Mouse (Mus musculus) bone marrow macrophage, adult 2 months (primary cell): ENCODE data around the gene Tbc1d5.

Source experiments
- CTCF ChIP-seq: IDR thresholded peaks from 2 replicates; pipeline ENCODE4 v1.5.1; 2012; ENCODE audit warnings: low read depth, mild to moderate bottlenecking, low read length, moderate library complexity
- POLR2A ChIP-seq: IDR thresholded peaks from 2 replicates; pipeline ENCODE4 v1.6.1; 2012; ENCODE audit warnings: mild to moderate bottlenecking, low read depth, low read length, borderline replicate concordance

DNA sequence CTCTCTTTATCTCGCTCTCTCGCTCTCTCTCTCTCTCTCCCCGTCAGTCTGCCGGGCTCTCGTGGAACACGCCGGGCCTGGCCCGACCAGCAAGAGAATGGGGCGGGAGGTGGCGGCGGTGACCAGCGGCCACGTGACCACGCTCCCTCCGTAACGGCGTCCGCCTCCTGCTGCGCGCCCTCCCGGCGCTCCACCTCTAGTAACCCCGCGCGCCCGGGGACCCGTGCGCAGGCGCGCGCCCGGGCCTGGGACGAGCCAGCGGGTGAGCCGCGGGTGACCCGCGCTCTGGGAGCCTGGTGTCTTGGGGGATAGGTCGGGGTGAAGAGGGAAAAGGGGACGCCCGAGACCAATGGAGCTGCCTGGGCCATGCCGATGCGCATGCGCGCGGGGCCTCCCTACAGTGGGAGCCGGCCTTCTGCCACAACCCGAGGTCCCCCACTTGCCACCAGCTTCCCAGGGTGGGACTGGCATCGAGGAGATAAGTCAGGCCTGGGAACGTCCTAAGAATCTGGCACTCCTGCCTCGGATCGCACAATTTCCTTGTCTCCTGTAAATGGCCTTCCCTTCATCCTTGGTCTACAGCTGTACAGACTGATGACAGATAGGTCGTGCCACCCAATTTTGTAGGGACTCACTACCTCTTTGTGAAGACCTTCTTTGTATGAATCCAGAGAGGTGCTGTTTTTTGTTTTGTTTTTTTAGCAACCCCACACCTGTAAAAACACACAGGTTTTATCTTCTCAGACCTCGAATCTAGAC lies at the start of gene Tbc1d5:
- TF ChIP-seq POLR2A (no peak), CTCF (no peak)
